In the genomic region with DNA sequence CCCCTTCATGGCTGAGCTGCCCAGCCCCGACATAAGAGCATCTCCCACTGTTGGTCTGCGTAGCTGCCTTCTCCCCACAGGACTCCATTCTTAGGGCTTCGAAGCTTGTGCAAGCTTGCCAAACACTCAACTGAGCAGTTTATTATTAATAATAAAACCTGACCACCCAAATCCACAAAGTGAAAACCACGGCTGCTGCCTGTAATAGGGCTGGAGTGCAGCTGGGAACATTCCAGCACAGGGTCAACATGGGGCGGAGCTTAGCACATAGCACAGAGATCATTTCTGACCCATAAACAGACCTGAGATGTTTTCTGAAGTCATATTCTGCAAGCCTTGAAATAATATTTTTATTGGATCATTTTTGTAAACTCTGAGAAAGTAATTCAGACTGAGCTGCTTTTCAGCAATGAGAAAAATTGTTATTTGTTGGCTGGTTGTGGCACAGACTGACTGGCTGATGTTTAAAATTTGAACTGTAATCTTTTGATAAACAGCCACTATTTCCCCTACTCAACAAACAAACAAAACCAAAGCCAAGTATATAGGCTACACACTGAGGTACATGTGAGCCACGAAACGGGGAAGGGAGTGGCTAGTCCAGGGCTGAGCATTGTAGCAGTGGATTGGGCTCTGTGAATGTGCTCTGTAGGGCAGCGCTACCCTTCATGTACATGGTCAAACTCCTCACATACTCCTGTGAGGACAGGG, we compare ENCODE assay signal across 13 mouse cellular contexts.
DNase-seq lines count a peak whose midpoint lies in the region; ATAC-seq and TF ChIP-seq lines count a peak whose summit lies in the region.
"Had no signal": no experiment of that assay in that cellular context is flagged by ENCODE, and none has a peak within 500 bp of the region (broad histone marks: within the 10 kb centered on the region; RNA-seq: fewer than 3 reads in every experiment).

No protein-coding gene starts in this region.

- DNase-seq in urinary bladder, postnatal 14 days (ENCODE audit: low spot score) = peak; percentile 25
- no peak for DNase-seq in urinary bladder, postnatal 10 days (ENCODE audit: low spot score)
- peak; percentile 69 for DNase-seq in lung, embryonic 14.5 days
- no peak for DNase-seq in c-Kit-positive CD71-positive TER-119-positive erythroid progenitor cells, embryonic 14.5 days (ENCODE audit: low spot score)
- no peak for DNase-seq in cerebellum, adult 2 months
- DNase-seq: adrenal gland, postnatal 10 days; cerebellum, adult 11 months; heart, adult 2 months; heart, postnatal 10 days had no signal

- no peak overlapping the region for H3K4me3 ChIP-seq in kidney, embryonic 15.5 days (replicated peaks)
- H3K4me3 ChIP-seq in lung, embryonic 14.5 days (ENCODE audit: low read depth, low read length) = no peak overlapping the region
- no peak overlapping the region for H3K4me3 ChIP-seq in cerebellum, adult 2 months (replicated peaks; ENCODE audit: insufficient read depth, low read depth, low read length)
- H3K4me3 ChIP-seq: heart, adult 2 months; midbrain, embryonic 10.5 days; stomach, embryonic 15.5 days had no signal

- no peaks in the 10 kb centered on the region for H3K9me3 ChIP-seq in kidney, embryonic 15.5 days (replicated peaks)
- no peaks in the 10 kb centered on the region for H3K9me3 ChIP-seq in lung, embryonic 14.5 days (ENCODE audit: low read depth, low read length)
- H3K9me3 ChIP-seq: midbrain, embryonic 10.5 days; stomach, embryonic 15.5 days had no signal

- H3K9ac ChIP-seq in kidney, embryonic 15.5 days = no peak overlapping the region
- no peak overlapping the region; the same call in 1 of the 2 replicates for H3K9ac ChIP-seq in lung, embryonic 14.5 days
- H3K9ac ChIP-seq: stomach, embryonic 15.5 days had no signal

- H3K27ac ChIP-seq in kidney, embryonic 15.5 days = peak overlapping the region; percentile 56
- no peak overlapping the region for H3K27ac ChIP-seq in lung, embryonic 14.5 days (ENCODE audit: low read depth)
- no peak overlapping the region for H3K27ac ChIP-seq in cerebellum, adult 2 months (ENCODE audit: insufficient read depth, low read length)
- H3K27ac ChIP-seq: heart, adult 2 months; midbrain, embryonic 10.5 days; stomach, embryonic 15.5 days had no signal

- TF ChIP-seq POLR2A in cerebellum, adult 2 months (IDR thresholded peaks at IDR 0.05; ENCODE audit: borderline replicate concordance, insufficient read depth, low read length) = no peak

- 59% methylated on average over 8 of the region's 8 CpGs for WGBS in kidney, embryonic 15.5 days
- WGBS in lung, embryonic 14.5 days = 45% methylated on average over 8 of the region's 8 CpGs
- WGBS in cerebellum, adult 2 months = 70% methylated on average over 8 of the region's 8 CpGs

- no peak for TF ChIP-seq CTCF in lung, embryonic 14.5 days (IDR thresholded peaks at IDR 0.05; ENCODE audit: low read depth)
- TF ChIP-seq CTCF in cerebellum, adult 2 months (IDR thresholded peaks at IDR 0.05; ENCODE audit: borderline replicate concordance, insufficient read depth, low read depth, low read length) = no peak

- peaks cover 16% of the 10 kb centered on the region for H3K4me1 ChIP-seq in kidney, embryonic 15.5 days
- H3K4me1 ChIP-seq in lung, embryonic 14.5 days (ENCODE audit: insufficient read depth) = 0 out of 2 replicates have a peak, but pooled peaks cover 3% of the 10 kb centered on the region
- H3K4me1 ChIP-seq in cerebellum, adult 2 months (ENCODE audit: control insufficient read depth, insufficient read depth, low read length) = peaks cover 8% of the 10 kb centered on the region

- peaks cover 19% of the 10 kb centered on the region for H3K36me3 ChIP-seq in kidney, embryonic 15.5 days
- H3K36me3 ChIP-seq in lung, embryonic 14.5 days (ENCODE audit: insufficient read depth) = no peaks in the 10 kb centered on the region; the same call in 1 of the 2 replicates
- H3K36me3 ChIP-seq: stomach, embryonic 15.5 days had no signal

- no peak overlapping the region for H3K4me2 ChIP-seq in kidney, embryonic 15.5 days
- no peak overlapping the region for H3K4me2 ChIP-seq in lung, embryonic 14.5 days
- H3K4me2 ChIP-seq: stomach, embryonic 15.5 days had no signal

- 0 out of 2 replicates have a peak, but pooled peaks have one; percentile 43 for ATAC-seq in kidney, embryonic 15.5 days (replicated peaks; ENCODE audit: low FRiP score)
- no peak for ATAC-seq in lung, embryonic 14.5 days (ENCODE audit: insufficient read depth)
- ATAC-seq in megakaryocyte-erythroid progenitor cell, adult 5-6 weeks (replicated peaks; ENCODE audit: low FRiP score, low TSS enrichment, poor library complexity, severe bottlenecking) = no peak

- no peaks in the 10 kb centered on the region for H3K27me3 ChIP-seq in kidney, embryonic 15.5 days
- no peaks in the 10 kb centered on the region for H3K27me3 ChIP-seq in lung, embryonic 14.5 days (ENCODE audit: insufficient read depth, low read length)
- H3K27me3 ChIP-seq in cerebellum, adult 2 months (ENCODE audit: control insufficient read depth, insufficient read depth, low read length) = no peaks in the 10 kb centered on the region
- H3K27me3 ChIP-seq: stomach, embryonic 15.5 days had no signal

Comparison
In these comparisons a context has a peak if more than half of its experiments do, and no peak if none do; other contexts are left out.
1. DNase-seq: peak in urinary bladder, postnatal 14 days (single experiment) and lung, embryonic 14.5 days (single experiment); none in urinary bladder, postnatal 10 days (single experiment), c-Kit-positive CD71-positive TER-119-positive erythroid progenitor cells, embryonic 14.5 days (single experiment) and cerebellum, adult 2 months (0 of 2).